Mouse (Mus musculus): ENCODE results near the gene Olfr824. TPM values are rescaled to one million over a fixed set of nuclear protein-coding genes. Genes with fewer than 3 reads are reported as not detected.
"Not testable (repeated sequence)": the region's sequence is repeated elsewhere in the genome, so short reads cannot be mapped to it uniquely, and the experiment has no call there.

Olfr824 gene
- total RNA-seq (2022), result not detected

GRCm38 (mm10) chr10:130129900-130130299, at the start of gene Olfr824:
Olfr824 (minus strand) TSS chr10:130130000.
- DNase-seq (ENCODE audit: low spot score in 2 of 2), result not testable (repeated sequence)

- DNase-seq (ENCODE audit: low spot score in 2 of 2), result no peak
These were observed 36.9 kb upstream of the Olfr824 start, which contains the start of gene Olfr825 for GRCm38 (mm10) chr10:130166666-130167065. Olfr825 (minus strand) TSS chr10:130166766.

- no peak for DNase-seq (ENCODE audit: low spot score in 2 of 2)
These were observed 35.4 kb upstream of the Olfr824 start for GRCm38 (mm10) chr10:130165196-130165595.

- DNase-seq (ENCODE audit: low spot score in 2 of 2), result no peak
These were observed 14.3 kb upstream of the Olfr824 start for GRCm38 (mm10) chr10:130144121-130144520.

- not testable (repeated sequence) for DNase-seq (ENCODE audit: low spot score in 2 of 2)
These were observed 12.7 kb upstream of the Olfr824 start for GRCm38 (mm10) chr10:130142481-130142880.

- no peak for DNase-seq (ENCODE audit: low spot score in 2 of 2)
These were observed 5.0 kb upstream of the Olfr824 start for GRCm38 (mm10) chr10:130134811-130135210.

GRCm38 (mm10) chr10:130116045-130116444, 13.8 kb downstream of the Olfr824 start:
- DNase-seq (ENCODE audit: low spot score in 2 of 2), result not testable (repeated sequence)

GRCm38 (mm10) chr10:130115283-130115682, 14.5 kb downstream of the Olfr824 start, which contains the start of gene Olfr823:
Olfr823 (minus strand) TSS chr10:130115383.
- not testable (repeated sequence) for DNase-seq (ENCODE audit: low spot score in 2 of 2)

GRCm38 (mm10) chr10:130096104-130096503, 33.7 kb downstream of the Olfr824 start:
- no peak for DNase-seq (ENCODE audit: low spot score in 2 of 2)

- DNase-seq (ENCODE audit: low spot score in 2 of 2), result no peak
These were observed 36.9 kb downstream of the Olfr824 start for GRCm38 (mm10) chr10:130092838-130093440.

Other genes starting within 250 kb of the Olfr824 start
- not detected for gene Olfr815, start 224.1 kb downstream of the Olfr824 start, total RNA-seq (2022)
- not detected for gene Olfr816, start 214.4 kb downstream of the Olfr824 start, total RNA-seq (2022)
- not detected for gene Olfr818, start 180.9 kb downstream of the Olfr824 start, total RNA-seq (2022)
- not detected for gene Olfr819, start 162.7 kb downstream of the Olfr824 start, total RNA-seq (2022)
- gene Olfr247, start 153.9 kb downstream of the Olfr824 start, total RNA-seq (2022), result not detected
- not detected for gene Gm10310, start 144.9 kb downstream of the Olfr824 start, total RNA-seq (2022)
- not detected for gene Olfr820, start 117.4 kb downstream of the Olfr824 start, total RNA-seq (2022)
- not detected for gene Olfr821, start 99.7 kb downstream of the Olfr824 start, total RNA-seq (2022)
- not detected for gene Olfr822, start 58.8 kb downstream of the Olfr824 start, total RNA-seq (2022)
- gene Olfr823, start 14.6 kb downstream of the Olfr824 start, total RNA-seq (2022), result not detected
- gene Olfr825, start 36.8 kb upstream of the Olfr824 start, total RNA-seq (2022), result not detected
- not detected for gene Olfr826, start 54.2 kb upstream of the Olfr824 start, total RNA-seq (2022)
- not detected for gene Olfr827, start 84.4 kb upstream of the Olfr824 start, total RNA-seq (2022)
- not detected for gene Neurod4, start 150.2 kb upstream of the Olfr824 start, total RNA-seq (2022)
- under 1 TPM; 0.19 to 0.27 (median 0.24) TPM for gene Tespa1, start 192.9 kb upstream of the Olfr824 start, total RNA-seq (2022)

All from gastrocnemius, adult 8-10 months (tissue).